Mouse (Mus musculus) hindbrain, embryonic 14.5 days (tissue): ENCODE measurements at regions not wholly inside any gene's neighbourhood (a gene's known extent, or its start where the extent isn't known, plus 50 kb on each side); places are given as distances from the start of the nearest gene placed in this dataset.

ENCODE experiments used
- ATAC-seq: fragments of 200-750 bp; cut with Nextera tagmentation; 2 replicates; pipeline ENCODE4 v1.8.0; 2017; ENCODE audit warnings: moderate number of reproducible peaks, mild to moderate bottlenecking, moderate TSS enrichment, moderate library complexity; ENCODE audit not compliant: low FRiP score
- DNase-seq: peaks from one replicate; pipeline ENCODE4 v3.0.0-alpha.2; 2015; ENCODE audit warnings: low spot score
- H3K27ac ChIP-seq: fragments of 300-500 bp; sonication (generic); 2 replicates; pipeline ENCODE4 v1.5.1; 2014; ENCODE audit warnings: mild to moderate bottlenecking, moderate library complexity
- H3K27me3 ChIP-seq: fragments of 300-500 bp; sonication (generic); 2 replicates; pipeline ENCODE4 v1.6.1; 2014; ENCODE audit warnings: mild to moderate bottlenecking, low read length, mixed read lengths; ENCODE audit not compliant: control insufficient read depth, insufficient read depth
- H3K36me3 ChIP-seq: fragments of 300-500 bp; sonication (generic); replicated peaks from 2 replicates; pipeline ENCODE4 v1.6.1; 2014; ENCODE audit not compliant: control insufficient read depth, insufficient read depth
- H3K4me1 ChIP-seq: fragments of 300-500 bp; sonication (generic); replicated peaks from 2 replicates; pipeline ENCODE4 v1.6.1; 2014; ENCODE audit warnings: antibody characterized with exemption, low read length, mixed read lengths; ENCODE audit not compliant: control insufficient read depth, insufficient read depth
- H3K4me2 ChIP-seq: fragments of 300-500 bp; sonication (generic); replicated peaks from 2 replicates; pipeline ENCODE4 v1.6.1; 2014; ENCODE audit warnings: mild to moderate bottlenecking, moderate library complexity
- H3K4me3 ChIP-seq: fragments of 300-500 bp; sonication (generic); replicated peaks from 2 replicates; pipeline ENCODE4 v1.5.1; 2014; ENCODE audit warnings: mild to moderate bottlenecking, low read length
- H3K9ac ChIP-seq: fragments of 300-500 bp; sonication (generic); 2 replicates; pipeline ENCODE4 v1.6.1; 2014
- H3K9me3 ChIP-seq: fragments of 300-500 bp; sonication (generic); 2 replicates; pipeline ENCODE4 v1.6.1; 2016; ENCODE audit warnings: low read length; ENCODE audit not compliant: control insufficient read depth
- WGBS: fragments of 180-500 bp; shearing (Covaris S2); extraction: QIAGEN DNeasy Blood & Tissue Kit; methylation state at CpG from one replicate; pipeline ENCODE4 v1.1.7; 2014; 5-methylcytosine and 5-hydroxymethylcytosine counted together

GRCm38 (mm10) chr15:68739344-68739743 is 2238.6 kb upstream of the Lrrc6 start:
- H3K27ac ChIP-seq = no peak overlapping the region
- DNase-seq = no peak
- 83% methylated on average over 7 of the region's 7 CpGs for WGBS
- H3K9ac ChIP-seq = no peak overlapping the region
- no peak overlapping the region for H3K4me2 ChIP-seq
- no peaks in the 10 kb centered on the region for H3K4me1 ChIP-seq
- H3K4me3 ChIP-seq = no peak overlapping the region
- no peaks in the 10 kb centered on the region for H3K27me3 ChIP-seq
- H3K36me3 ChIP-seq = no peaks in the 10 kb centered on the region
- no peak for ATAC-seq
- no peaks in the 10 kb centered on the region for H3K9me3 ChIP-seq

- WGBS = 37% methylated on average over 5 of the region's 5 CpGs
- H3K4me2 ChIP-seq = no peak overlapping the region
- ATAC-seq (peak; percentile 40; the same call in 1 of the 2 replicates), DNase-seq (peak; percentile 43)
- H3K9me3 ChIP-seq = no peaks in the 10 kb centered on the region
- no peak overlapping the region for H3K27ac ChIP-seq
- no peaks in the 10 kb centered on the region for H3K27me3 ChIP-seq
- H3K9ac ChIP-seq = no peak overlapping the region
- no peak overlapping the region for H3K4me3 ChIP-seq
- no peaks in the 10 kb centered on the region for H3K36me3 ChIP-seq
- H3K4me1 ChIP-seq = no peaks in the 10 kb centered on the region
These were observed 2220.5 kb upstream of the Lrrc6 start for GRCm38 (mm10) chr15:68721250-68721649.

- H3K9me3 ChIP-seq = no peaks in the 10 kb centered on the region
- no peaks in the 10 kb centered on the region for H3K27me3 ChIP-seq
- DNase-seq = no peak
- no peak overlapping the region for H3K9ac ChIP-seq
- WGBS = 81% methylated on average over 12 of the region's 12 CpGs
- H3K4me1 ChIP-seq = no peaks in the 10 kb centered on the region
- H3K4me3 ChIP-seq = no peak overlapping the region
- no peak overlapping the region for H3K4me2 ChIP-seq
- no peak for ATAC-seq
- H3K27ac ChIP-seq = no peak overlapping the region
- H3K36me3 ChIP-seq = no peaks in the 10 kb centered on the region
These were observed 2218.8 kb upstream of the Lrrc6 start for GRCm38 (mm10) chr15:68719486-68719885.

GRCm38 (mm10) chr15:68714337-68714736 is 2213.6 kb upstream of the Lrrc6 start:
- H3K4me2 ChIP-seq = no peak overlapping the region
- H3K9me3 ChIP-seq = no peaks in the 10 kb centered on the region
- H3K4me1 ChIP-seq = no peaks in the 10 kb centered on the region
- H3K4me3 ChIP-seq = no peak overlapping the region
- H3K9ac ChIP-seq = no peak overlapping the region
- H3K27me3 ChIP-seq = no peaks in the 10 kb centered on the region
- H3K27ac ChIP-seq = no peak overlapping the region
- no peak for DNase-seq
- 89% methylated on average over 4 of the region's 4 CpGs for WGBS
- no peaks in the 10 kb centered on the region for H3K36me3 ChIP-seq
- ATAC-seq = no peak

DNA sequence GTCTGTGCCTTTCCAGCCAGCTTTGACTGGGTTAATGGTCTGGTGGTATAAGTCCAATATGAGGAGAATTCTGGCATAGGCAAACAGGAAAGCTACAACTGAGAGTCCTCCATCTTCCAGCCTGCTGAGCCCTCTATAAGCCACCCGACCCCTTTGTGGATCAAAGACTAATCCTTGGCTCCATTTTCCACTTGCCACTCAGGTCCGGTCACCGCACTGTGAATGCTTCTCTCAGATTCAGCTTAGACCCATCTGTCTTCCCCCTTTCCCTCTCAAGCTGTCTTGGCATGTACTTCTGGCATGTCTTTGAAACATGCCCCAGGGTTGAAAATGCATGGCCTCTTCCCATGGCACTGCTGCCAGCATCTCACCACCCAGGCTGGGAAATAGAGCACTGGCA is 2206.6 kb upstream of the Lrrc6 start:
- no peak overlapping the region for H3K9ac ChIP-seq
- no peak overlapping the region for H3K4me3 ChIP-seq
- no peak overlapping the region for H3K4me2 ChIP-seq
- H3K4me1 ChIP-seq = no peaks in the 10 kb centered on the region
- H3K9me3 ChIP-seq = 0 out of 2 replicates have a peak, but pooled peaks cover 5% of the 10 kb centered on the region
- no peaks in the 10 kb centered on the region for H3K27me3 ChIP-seq
- ATAC-seq = no peak
- no peaks in the 10 kb centered on the region for H3K36me3 ChIP-seq
- WGBS = 81% methylated on average over 3 of the region's 3 CpGs
- no peak for DNase-seq
- H3K27ac ChIP-seq = no peak overlapping the region

- no peak for ATAC-seq
- no peaks in the 10 kb centered on the region for H3K27me3 ChIP-seq
These were observed 2194.4 kb upstream of the Lrrc6 start for GRCm38 (mm10) chr15:68695041-68695650.

GRCm38 (mm10) chr15:68667462-68667861 is 2166.8 kb upstream of the Lrrc6 start:
- no peaks in the 10 kb centered on the region for H3K27me3 ChIP-seq
- no peak for DNase-seq
- 62% methylated on average over 1 of the region's 1 CpGs for WGBS

More at GRCm38 (mm10) chr15:68695041-68695650, 2194.4 kb upstream of the Lrrc6 start:
- no peak overlapping the region for H3K4me2 ChIP-seq
- 49% methylated on average over 5 of the region's 5 CpGs for WGBS
- H3K36me3 ChIP-seq = no peaks in the 10 kb centered on the region
- no peak for DNase-seq
- no peak overlapping the region for H3K9ac ChIP-seq
- no peaks in the 10 kb centered on the region; the same call in 1 of the 2 replicates for H3K4me1 ChIP-seq
- no peaks in the 10 kb centered on the region for H3K9me3 ChIP-seq
- no peak overlapping the region for H3K4me3 ChIP-seq
- no peak overlapping the region for H3K27ac ChIP-seq

DNA sequence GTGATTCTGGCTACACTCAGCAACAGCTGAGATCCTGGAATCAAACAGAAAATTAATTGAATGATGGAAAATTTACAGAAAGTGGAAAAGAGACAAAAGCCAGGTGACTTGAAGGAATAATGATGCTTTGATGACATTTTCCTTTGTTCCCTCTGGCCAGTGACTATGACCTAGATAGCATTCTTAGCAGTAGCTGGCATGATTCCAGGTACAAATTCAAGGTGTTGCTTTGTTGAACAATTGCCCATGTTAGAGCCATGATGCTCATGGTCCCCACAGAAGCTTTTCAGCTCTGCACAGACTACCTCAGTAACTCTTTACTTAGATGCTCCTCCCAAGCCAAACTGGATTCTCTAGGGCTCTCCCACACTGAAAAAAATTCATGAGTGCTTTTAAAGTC is 2164.6 kb upstream of the Lrrc6 start:
- H3K4me2 ChIP-seq = no peak overlapping the region
- H3K9me3 ChIP-seq = no peaks in the 10 kb centered on the region
- H3K36me3 ChIP-seq = no peaks in the 10 kb centered on the region
- H3K9ac ChIP-seq = no peak overlapping the region
- H3K4me1 ChIP-seq = no peaks in the 10 kb centered on the region
- H3K4me3 ChIP-seq = no peak overlapping the region
- H3K27ac ChIP-seq = no peak overlapping the region
- no peaks in the 10 kb centered on the region for H3K27me3 ChIP-seq
- no peak for ATAC-seq
- no peak for DNase-seq

More at GRCm38 (mm10) chr15:68667462-68667861, 2166.8 kb upstream of the Lrrc6 start:
- no peak for ATAC-seq
- Histone ChIP-seq H3K9me3 (no peaks in the 10 kb centered on the region), H3K9ac (no peak overlapping the region), H3K36me3 (no peaks in the 10 kb centered on the region), H3K4me1 (no peaks in the 10 kb centered on the region), H3K27ac (no peak overlapping the region), H3K4me3 (no peak overlapping the region), H3K4me2 (no peak overlapping the region)

- Histone ChIP-seq H3K9ac (no peak overlapping the region), H3K4me2 (no peak overlapping the region), H3K4me3 (no peak overlapping the region), H3K9me3 (no peaks in the 10 kb centered on the region), H3K27ac (no peak overlapping the region), H3K27me3 (no peaks in the 10 kb centered on the region), H3K36me3 (no peaks in the 10 kb centered on the region), H3K4me1 (no peaks in the 10 kb centered on the region)
- 59% methylated on average over 6 of the region's 6 CpGs for WGBS
- no peak for DNase-seq
- no peak for ATAC-seq
These were observed 2156.0 kb upstream of the Lrrc6 start for GRCm38 (mm10) chr15:68656722-68657121.

- no peak overlapping the region for H3K9ac ChIP-seq
- no peak for DNase-seq
- no peak overlapping the region for H3K27ac ChIP-seq
- no peaks in the 10 kb centered on the region for H3K9me3 ChIP-seq
- WGBS = 90% methylated on average over 3 of the region's 3 CpGs
- 0 out of 2 replicates have a peak, but pooled peaks cover 3% of the 10 kb centered on the region for H3K4me1 ChIP-seq
- no peak overlapping the region for H3K4me2 ChIP-seq
- no peak for ATAC-seq
- H3K27me3 ChIP-seq = no peaks in the 10 kb centered on the region
- H3K36me3 ChIP-seq = no peaks in the 10 kb centered on the region
- no peak overlapping the region for H3K4me3 ChIP-seq
These were observed 2154.3 kb upstream of the Lrrc6 start for GRCm38 (mm10) chr15:68655046-68655445.
